Mouse (Mus musculus) lung, adult 2 months (tissue): ENCODE data around the gene Ppp3ca.

Source experiments
- CTCF ChIP-seq: fragments of 200-500 bp; IDR thresholded peaks from 2 replicates; pipeline ENCODE4 v1.5.1; 2011; ENCODE audit warnings: mild to moderate bottlenecking, low read length, control low read depth; ENCODE audit not compliant: insufficient read depth
- POLR2A ChIP-seq: fragments of 200-500 bp; IDR thresholded peaks from 2 replicates; pipeline ENCODE4 v1.6.1; 2011; ENCODE audit warnings: low read depth, mild to moderate bottlenecking, control low read depth, low read length, borderline replicate concordance; ENCODE audit errors: extremely low read depth

DNA sequence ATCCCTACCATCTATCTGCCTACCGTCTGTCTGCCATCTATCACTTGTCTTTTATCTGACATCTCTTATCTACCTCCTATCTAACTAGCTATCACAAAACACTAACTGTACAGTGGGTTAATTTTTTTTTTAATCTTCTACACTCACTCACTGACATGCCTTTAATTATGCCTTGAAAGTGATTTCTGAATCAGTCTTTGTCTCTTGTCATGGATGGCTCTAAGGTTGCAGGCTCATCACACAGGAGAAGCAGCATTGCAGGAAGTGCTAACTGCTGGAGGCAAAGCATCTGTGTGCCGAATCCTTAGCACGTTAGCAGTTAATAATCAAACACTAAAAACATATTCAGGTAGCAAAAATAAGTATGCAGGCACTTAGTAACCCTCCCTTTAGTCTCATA is 151.1 kb downstream of the Ppp3ca start:
- TF ChIP-seq CTCF (no peak), POLR2A (no peak)
